10 mouse cellular contexts compared by ENCODE assay signal in the genomic region with DNA sequence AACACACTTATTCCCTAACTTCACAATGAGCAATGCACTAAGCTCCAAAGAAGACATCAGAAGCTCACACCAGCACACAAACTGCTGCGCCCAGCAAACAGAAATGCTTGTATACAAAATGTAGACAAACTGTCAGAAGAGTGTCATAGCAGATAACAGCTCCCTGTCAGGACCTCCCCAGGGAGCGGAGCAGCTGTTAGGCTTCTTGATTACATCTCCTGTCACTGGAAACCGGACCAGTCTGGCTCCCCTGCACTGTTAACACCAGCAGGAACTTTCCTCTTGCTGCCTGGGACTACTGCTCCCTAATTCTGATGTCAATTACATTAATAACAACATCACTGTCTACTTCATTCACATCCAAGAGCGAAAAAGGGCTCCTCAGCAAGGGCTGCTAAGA. TPM values are rescaled to one million over a fixed set of nuclear protein-coding genes. Genes with fewer than 3 reads are reported as not detected.
DNase-seq lines count a peak whose midpoint lies in the region; ATAC-seq and TF ChIP-seq lines count a peak whose summit lies in the region.
"Had no signal": no experiment of that assay in that cellular context is flagged by ENCODE, and none has a peak within 500 bp of the region (broad histone marks: within the 10 kb centered on the region; RNA-seq: fewer than 3 reads in every experiment).

No protein-coding gene starts in this region.

- no peaks in the 10 kb centered on the region for H3K27me3 ChIP-seq in liver, embryonic 16.5 days (ENCODE audit: control insufficient read depth, insufficient read depth, low read depth, low read length)
- H3K27me3 ChIP-seq: forebrain, embryonic 13.5 days had no signal

- WGBS in liver, embryonic 16.5 days (ENCODE audit: insufficient replicate concordance), result 24% methylated on average over 4 of the region's 4 CpGs

- peak overlapping the region; percentile 67 for H3K27ac ChIP-seq in liver, embryonic 16.5 days (ENCODE audit: low read length)
- H3K27ac ChIP-seq: forebrain, embryonic 13.5 days had no signal

- DNase-seq in kidney, postnatal 14 days, result peak; percentile 22
- no peak for DNase-seq in kidney, postnatal 36 days
- DNase-seq in brain, embryonic 14.5 days (ENCODE audit: low read depth), result peak; percentile 69
- DNase-seq in embryo, embryonic 11 days, result peak; percentile 33
- DNase-seq in thymus, adult 18-20 months, result no peak
- DNase-seq in layer of hippocampus, postnatal 10 days (ENCODE audit: low spot score in 2 of 2), result no peak
- DNase-seq: cerebellum, adult 18-20 months; thymus, postnatal 4 days had no signal

- no peaks in the 10 kb centered on the region for H3K36me3 ChIP-seq in liver, embryonic 16.5 days (ENCODE audit: control insufficient read depth, insufficient read depth)

- ATAC-seq in liver, embryonic 16.5 days (ENCODE audit: low read depth), result peak; percentile 93
- ATAC-seq: forebrain, embryonic 13.5 days had no signal

- H3K4me1 ChIP-seq in liver, embryonic 16.5 days (ENCODE audit: control insufficient read depth, low read depth, low read length), result peaks cover 10% of the 10 kb centered on the region

- no peak for TF ChIP-seq POLR2A in brain, embryonic 14.5 days (IDR thresholded peaks at IDR 0.05; ENCODE audit: borderline replicate concordance, extremely low read depth, insufficient read depth, insufficient read length, poor library complexity, severe bottlenecking)

- no peak for TF ChIP-seq CTCF in brain, embryonic 14.5 days (IDR thresholded peaks at IDR 0.05; ENCODE audit: borderline replicate concordance, extremely low read depth, insufficient read depth, insufficient read length)

- no peak overlapping the region for H3K4me3 ChIP-seq in liver, embryonic 16.5 days (ENCODE audit: low read depth, low read length)
- H3K4me3 ChIP-seq: forebrain, embryonic 13.5 days had no signal

- H3K9me3 ChIP-seq in liver, embryonic 16.5 days (replicated peaks; ENCODE audit: control insufficient read depth, low read length), result no peaks in the 10 kb centered on the region
- H3K9me3 ChIP-seq: forebrain, embryonic 13.5 days had no signal

- H3K9ac ChIP-seq in liver, embryonic 16.5 days (ENCODE audit: low read depth, low read length), result no peak overlapping the region
- H3K9ac ChIP-seq: forebrain, embryonic 13.5 days had no signal

- peak overlapping the region; percentile 32 for H3K4me2 ChIP-seq in liver, embryonic 16.5 days (ENCODE audit: low read depth, low read length)
- H3K4me2 ChIP-seq: forebrain, embryonic 13.5 days had no signal

RNA-seq across cellular contexts. Expression of a gene that starts 44.5 kb away (rescaled TPM):
- polyA plus RNA-seq in brain, embryonic 14.5 days (2012; rRNA removed), result 12.4 and 14.7 TPM in 2 replicates
- polyA plus RNA-seq in liver, embryonic 16.5 days (2015; fragmentation: Nextera tagmentation; extraction: Ambion mirVana), result 3.1 and 3.4 TPM in 2 replicates
- 10 to 100 TPM; 43.7 to 49.6 TPM for total RNA-seq in layer of hippocampus, postnatal 10 days (2021)

Comparison
In these comparisons a context has a peak if more than half of its experiments do, and no peak if none do; other contexts are left out.
1. DNase-seq: peak in kidney, postnatal 14 days (single experiment), brain, embryonic 14.5 days (single experiment) and embryo, embryonic 11 days (single experiment); none in kidney, postnatal 36 days (0 of 2), thymus, adult 18-20 months (0 of 2) and layer of hippocampus, postnatal 10 days (0 of 2).